10 mouse cellular contexts compared by ENCODE assay signal in the genomic region with DNA sequence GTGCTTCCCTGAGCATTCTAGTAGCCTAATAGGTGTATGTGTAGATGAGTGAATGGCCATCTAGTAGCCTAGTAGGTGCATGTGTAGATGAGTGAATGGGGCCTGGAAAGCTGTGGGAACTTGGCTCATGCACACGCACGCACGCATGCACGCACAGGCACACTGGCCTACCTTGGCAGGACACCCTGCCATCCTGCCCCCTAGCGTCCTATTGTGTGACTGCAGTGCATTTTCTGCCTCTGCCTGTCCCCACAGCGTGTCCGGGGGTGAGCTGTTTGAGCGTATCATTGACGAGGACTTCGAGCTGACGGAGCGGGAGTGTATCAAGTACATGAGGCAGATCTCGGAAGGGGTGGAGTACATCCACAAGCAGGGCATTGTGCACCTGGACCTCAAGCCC. TPM values are rescaled to one million over a fixed set of nuclear protein-coding genes. Genes with fewer than 3 reads are reported as not detected.
DNase-seq lines count a peak whose midpoint lies in the region; ATAC-seq and TF ChIP-seq lines count a peak whose summit lies in the region.
"Had no signal": no experiment of that assay in that cellular context is flagged by ENCODE, and none has a peak within 500 bp of the region (broad histone marks: within the 10 kb centered on the region; RNA-seq: fewer than 3 reads in every experiment).

No protein-coding gene starts in this region.

- H3K4me2 ChIP-seq in intestine, postnatal 0 days (replicated peaks; ENCODE audit: low read depth), result no peak overlapping the region
- no peak overlapping the region for H3K4me2 ChIP-seq in intestine, embryonic 15.5 days (replicated peaks)

- 81% methylated on average over 13 of the region's 13 CpGs for WGBS in intestine, postnatal 0 days
- WGBS in intestine, embryonic 15.5 days, result 86% methylated on average over 13 of the region's 13 CpGs

- ATAC-seq in intestine, postnatal 0 days, result no peak
- ATAC-seq in intestine, embryonic 15.5 days, result no peak
- ATAC-seq in megakaryocyte, adult 5-6 weeks (ENCODE audit: poor library complexity, severe bottlenecking), result no peak
- no peak for ATAC-seq in Patski
- ATAC-seq: activated CD4-positive, CD25-positive, alpha-beta regulatory T cell, adult 4 months had no signal

- no peak overlapping the region for H3K27ac ChIP-seq in intestine, postnatal 0 days (ENCODE audit: low read depth, low read length)
- H3K27ac ChIP-seq in intestine, embryonic 15.5 days, result no peak overlapping the region
- H3K27ac ChIP-seq: midbrain, embryonic 10.5 days had no signal

- no peaks in the 10 kb centered on the region for H3K9me3 ChIP-seq in intestine, postnatal 0 days (ENCODE audit: control insufficient read depth)
- no peaks in the 10 kb centered on the region for H3K9me3 ChIP-seq in intestine, embryonic 15.5 days
- H3K9me3 ChIP-seq in megakaryocyte, embryonic 14.5 days, result no peaks in the 10 kb centered on the region
- H3K9me3 ChIP-seq: midbrain, embryonic 10.5 days had no signal

- TF ChIP-seq CTCF in intestine, postnatal 0 days (IDR thresholded peaks at IDR 0.05; ENCODE audit: low read depth), result peak; percentile 79
- peak; percentile 64 for TF ChIP-seq CTCF in Patski (IDR thresholded peaks at IDR 0.05)

- H3K4me3 ChIP-seq in intestine, postnatal 0 days (ENCODE audit: low read depth, low read length), result no peak overlapping the region
- H3K4me3 ChIP-seq in intestine, embryonic 15.5 days (replicated peaks), result no peak overlapping the region
- peak overlapping the region; percentile 6 for H3K4me3 ChIP-seq in megakaryocyte, embryonic 14.5 days (replicated peaks)
- H3K4me3 ChIP-seq: midbrain, embryonic 10.5 days had no signal

- POLR2A ChIA-PET in Patski (lab: Charles Lee), result no interaction called here

- no peak overlapping the region for H3K9ac ChIP-seq in intestine, postnatal 0 days (ENCODE audit: low read depth, low read length)
- H3K9ac ChIP-seq in intestine, embryonic 15.5 days, result no peak overlapping the region

- peaks cover 86% of the 10 kb centered on the region for H3K36me3 ChIP-seq in intestine, postnatal 0 days (ENCODE audit: control insufficient read depth, insufficient read depth)
- peaks cover 11% of the 10 kb centered on the region; the same call in 1 of the 2 replicates for H3K36me3 ChIP-seq in intestine, embryonic 15.5 days
- H3K36me3 ChIP-seq in megakaryocyte, embryonic 14.5 days (replicated peaks; ENCODE audit: low read length), result peaks cover 99% of the 10 kb centered on the region

- in situ Hi-C loops in Patski (cut with MboI; ENCODE audit: low pct_unique_long_range_greater_than_20kb), result no loop called here

- CTCF ChIA-PET in Patski (lab: Charles Lee), result interaction anchor here (0.8 to 3.2 kb wide), 11 partner anchors 10 to 105 kb away, joined by 3 to 16 read pairs (median 4); no protein-coding TSS in a partner anchor

- no peaks in the 10 kb centered on the region for H3K27me3 ChIP-seq in intestine, postnatal 0 days (replicated peaks; ENCODE audit: control insufficient read depth, insufficient read depth, low read length)
- no peaks in the 10 kb centered on the region for H3K27me3 ChIP-seq in intestine, embryonic 15.5 days (replicated peaks)
- H3K27me3 ChIP-seq in megakaryocyte, embryonic 14.5 days (replicated peaks), result no peaks in the 10 kb centered on the region
- no peaks in the 10 kb centered on the region for H3K27me3 ChIP-seq in Patski

- no peak for DNase-seq in Patski (ENCODE audit: low read depth, low spot score)
- peak; percentile 32 for DNase-seq in retina, postnatal 1 day
- no peak for DNase-seq in urinary bladder, postnatal 25 days (ENCODE audit: low spot score)
- DNase-seq: cerebellum, adult 9-10 months had no signal

- H3K4me1 ChIP-seq in intestine, postnatal 0 days (replicated peaks; ENCODE audit: control insufficient read depth, insufficient read depth, low read length), result no peaks in the 10 kb centered on the region; the same call in 1 of the 2 replicates
- H3K4me1 ChIP-seq in intestine, embryonic 15.5 days (replicated peaks), result no peaks in the 10 kb centered on the region
- peaks cover 12% of the 10 kb centered on the region for H3K4me1 ChIP-seq in megakaryocyte, embryonic 14.5 days
- H3K4me1 ChIP-seq: midbrain, embryonic 10.5 days had no signal

RNA-seq across cellular contexts. Expression of a gene that starts 45.6 kb away (rescaled TPM):
- 78.7 and 80.2 TPM in 2 replicates for polyA plus RNA-seq in intestine, postnatal 0 days (2015; fragmentation: Nextera tagmentation; extraction: Ambion mirVana)
- polyA plus RNA-seq in intestine, embryonic 15.5 days (2015; fragmentation: Nextera tagmentation; extraction: Ambion mirVana), result 92.3 and 112 TPM in 2 replicates
- 8.7 and 58.7 TPM in 2 replicates for polyA plus RNA-seq in megakaryocyte, embryonic 14.5 days (2012; ENCODE audit: insufficient read depth, low replicate concordance)
- 60.5 and 61.3 TPM in 2 replicates for total RNA-seq in megakaryocyte, adult 5-6 weeks (2015)
- total RNA-seq in megakaryocyte, adult 5-6 weeks (2017), result 7.6 and 12.4 TPM in 2 replicates
- 76.2 TPM for polyA plus RNA-seq in Patski (2021)
